In genomic region chr7:34597986-34598385, GRCm38 (mm10) we compare ENCODE assay signal across 20 mouse cellular contexts. TPM values are rescaled to one million over a fixed set of nuclear protein-coding genes. Genes with fewer than 3 reads are reported as not detected.
DNase-seq lines count a peak whose midpoint lies in the region; ATAC-seq lines count a peak whose summit lies in the region.
"Had no signal": no experiment of that assay in that cellular context is flagged by ENCODE, and none has a peak within 500 bp of the region (broad histone marks: within the 10 kb centered on the region; RNA-seq: fewer than 3 reads in every experiment).

No protein-coding gene starts in this region.

- no peaks in the 10 kb centered on the region for H3K36me3 ChIP-seq in forebrain, embryonic 12.5 days (replicated peaks)
- no peaks in the 10 kb centered on the region for H3K36me3 ChIP-seq in forebrain, embryonic 13.5 days (ENCODE audit: poor library complexity, severe bottlenecking)
- no peaks in the 10 kb centered on the region for H3K36me3 ChIP-seq in embryonic facial prominence, embryonic 14.5 days (ENCODE audit: control insufficient read depth, insufficient read depth, low read length)
- H3K36me3 ChIP-seq in heart, embryonic 10.5 days: no peaks in the 10 kb centered on the region
- H3K36me3 ChIP-seq: hindbrain, embryonic 12.5 days had no signal

- H3K4me1 ChIP-seq in forebrain, embryonic 12.5 days: peaks cover 26% of the 10 kb centered on the region
- H3K4me1 ChIP-seq in forebrain, embryonic 13.5 days: peaks cover 29% of the 10 kb centered on the region
- H3K4me1 ChIP-seq in embryonic facial prominence, embryonic 14.5 days (ENCODE audit: control insufficient read depth, insufficient read depth, low read length): peaks cover 19% of the 10 kb centered on the region
- 0 out of 2 replicates have a peak, but pooled peaks cover 10% of the 10 kb centered on the region for H3K4me1 ChIP-seq in heart, embryonic 10.5 days

- 90% methylated on average over 9 of the region's 9 CpGs for WGBS in forebrain, embryonic 12.5 days
- 91% methylated on average over 9 of the region's 9 CpGs for WGBS in forebrain, embryonic 13.5 days
- 95% methylated on average over 9 of the region's 9 CpGs for WGBS in embryonic facial prominence, embryonic 14.5 days
- 91% methylated on average over 9 of the region's 9 CpGs for WGBS in heart, embryonic 10.5 days

- no peak overlapping the region for H3K9ac ChIP-seq in forebrain, embryonic 12.5 days
- H3K9ac ChIP-seq in forebrain, embryonic 13.5 days: no peak overlapping the region
- H3K9ac ChIP-seq in embryonic facial prominence, embryonic 14.5 days (ENCODE audit: low read depth, low read length): 0 out of 2 replicates have a peak overlapping the region, but pooled peaks have one; percentile 0
- H3K9ac ChIP-seq: forebrain, postnatal 0 days; hindbrain, embryonic 12.5 days had no signal

- H3K9me3 ChIP-seq in forebrain, embryonic 12.5 days: no peaks in the 10 kb centered on the region
- no peaks in the 10 kb centered on the region for H3K9me3 ChIP-seq in forebrain, embryonic 13.5 days (replicated peaks)
- H3K9me3 ChIP-seq in embryonic facial prominence, embryonic 14.5 days (ENCODE audit: control insufficient read depth, low read length): no peaks in the 10 kb centered on the region
- no peaks in the 10 kb centered on the region for H3K9me3 ChIP-seq in heart, embryonic 10.5 days
- H3K9me3 ChIP-seq: hindbrain, embryonic 12.5 days had no signal

- 0 out of 2 replicates have a peak overlapping the region, but pooled peaks have one; percentile 2 for H3K27ac ChIP-seq in forebrain, embryonic 12.5 days
- H3K27ac ChIP-seq in forebrain, embryonic 13.5 days: no peak overlapping the region
- no peak overlapping the region for H3K27ac ChIP-seq in embryonic facial prominence, embryonic 14.5 days (replicated peaks; ENCODE audit: low read depth, low read length)
- no peak overlapping the region for H3K27ac ChIP-seq in heart, embryonic 10.5 days
- H3K27ac ChIP-seq: hindbrain, embryonic 12.5 days had no signal

- H3K27me3 ChIP-seq in forebrain, embryonic 12.5 days: peaks cover 6% of the 10 kb centered on the region
- H3K27me3 ChIP-seq in forebrain, embryonic 13.5 days: no peaks in the 10 kb centered on the region
- H3K27me3 ChIP-seq in embryonic facial prominence, embryonic 14.5 days (replicated peaks; ENCODE audit: control insufficient read depth, insufficient read depth, low read length): no peaks in the 10 kb centered on the region
- H3K27me3 ChIP-seq in heart, embryonic 10.5 days (ENCODE audit: insufficient read depth, poor library complexity, severe bottlenecking): no peaks in the 10 kb centered on the region
- H3K27me3 ChIP-seq: hindbrain, embryonic 12.5 days had no signal

- H3K4me2 ChIP-seq in forebrain, embryonic 12.5 days: no peak overlapping the region
- H3K4me2 ChIP-seq in forebrain, embryonic 13.5 days: no peak overlapping the region
- H3K4me2 ChIP-seq in embryonic facial prominence, embryonic 14.5 days (ENCODE audit: low read depth, low read length): no peak overlapping the region
- H3K4me2 ChIP-seq: hindbrain, embryonic 12.5 days had no signal

- no peak overlapping the region for H3K4me3 ChIP-seq in forebrain, embryonic 12.5 days (replicated peaks)
- no peak overlapping the region for H3K4me3 ChIP-seq in forebrain, embryonic 13.5 days
- H3K4me3 ChIP-seq in embryonic facial prominence, embryonic 14.5 days (ENCODE audit: low read depth, low read length): no peak overlapping the region
- H3K4me3 ChIP-seq in heart, embryonic 10.5 days: no peak overlapping the region
- H3K4me3 ChIP-seq: hindbrain, embryonic 12.5 days had no signal

- ATAC-seq in forebrain, embryonic 12.5 days (ENCODE audit: low FRiP score): no peak
- no peak for ATAC-seq in forebrain, embryonic 13.5 days
- no peak for ATAC-seq in embryonic facial prominence, embryonic 14.5 days (ENCODE audit: low read depth)
- ATAC-seq: activated CD4-positive, CD25-positive, alpha-beta regulatory T cell, adult 4 months; forebrain, postnatal 0 days; hindbrain, embryonic 16.5 days; inflammation-experienced regulatory T-cells, adult 6 months; intestine, postnatal 0 days had no signal

- peak; percentile 79 for DNase-seq in ZHBTc4 (ENCODE audit: low read depth, low spot score)
- no peak for DNase-seq in embryonic facial prominence, embryonic 14.5 days (ENCODE audit: low spot score)
- no peak for DNase-seq in adrenal gland, postnatal 25 days
- no peak for DNase-seq in layer of hippocampus, postnatal 14 days (ENCODE audit: low spot score in 2 of 2)
- DNase-seq in heart, embryonic 10.5 days (ENCODE audit: low spot score): no peak
- DNase-seq: adrenal gland, postnatal 14 days; cerebellum, adult 18-20 months; cerebellum, postnatal 10 days; forebrain, postnatal 0 days; gastrocnemius, postnatal 14 days; heart, postnatal 10 days; heart, postnatal 4 days had no signal

RNA-seq across cellular contexts. Expression of gene Kctd15, which starts 58.5 kb away (rescaled TPM):
- 37.9 and 38.1 TPM in 2 replicates for polyA plus RNA-seq in forebrain, embryonic 12.5 days (2016; fragmentation: Nextera tagmentation; extraction: Ambion mirVana)
- 28.9 and 35.8 TPM in 2 replicates for polyA plus RNA-seq in forebrain, embryonic 13.5 days (2015; fragmentation: Nextera tagmentation; extraction: Ambion mirVana)
- 13.7 and 15.7 TPM in 2 replicates for polyA plus RNA-seq in embryonic facial prominence, embryonic 14.5 days (2014; fragmentation: Nextera tagmentation; extraction: Ambion mirVana)
- 9.4 and 9.7 TPM in 2 replicates for total RNA-seq in adrenal gland, postnatal 25 days (2021)
- 10 to 100 TPM; 15.9 to 16.4 TPM for total RNA-seq in layer of hippocampus, postnatal 14 days (2021)
- 15.3 and 25.5 TPM in 2 replicates for polyA plus RNA-seq in heart, embryonic 10.5 days (2016; fragmentation: Nextera tagmentation; extraction: Ambion mirVana)
- total RNA-seq: granulocyte monocyte progenitor cell, adult 5-6 weeks had no signal
- polyA plus RNA-seq: activated CD4-positive, CD25-positive, alpha-beta regulatory T cell, adult 4 months; inflammation-experienced regulatory T-cells, adult 6 months had no signal
